11 mouse cellular contexts compared by ENCODE assay signal in the genomic region with DNA sequence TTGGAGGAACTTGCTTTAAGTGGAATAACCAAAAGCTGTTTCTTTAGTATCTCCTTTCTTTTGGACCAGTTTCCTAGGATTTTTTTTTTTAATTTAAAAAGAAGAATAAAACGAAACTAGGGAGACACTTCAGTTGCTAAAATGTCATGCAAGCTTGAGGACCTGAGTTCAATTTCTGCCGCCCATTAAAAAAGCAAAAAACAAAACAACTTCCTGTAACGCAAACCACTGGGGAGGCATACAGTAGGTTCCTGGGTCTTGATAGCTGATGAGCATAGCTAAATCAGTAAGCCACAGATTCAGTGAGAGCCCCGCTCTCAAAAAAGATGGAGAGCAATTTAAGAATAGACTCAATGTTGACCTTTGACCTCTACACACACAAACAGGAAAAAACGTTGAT. TPM values are rescaled to one million over a fixed set of nuclear protein-coding genes. Genes with fewer than 3 reads are reported as not detected.
DNase-seq lines count a peak whose midpoint lies in the region; ATAC-seq and TF ChIP-seq lines count a peak whose summit lies in the region.
"Had no signal": no experiment of that assay in that cellular context is flagged by ENCODE, and none has a peak within 500 bp of the region (broad histone marks: within the 10 kb centered on the region; RNA-seq: fewer than 3 reads in every experiment).

No protein-coding gene starts in this region.

- no peak for TF ChIP-seq POLR2A in small intestine, adult 2 months (IDR thresholded peaks at IDR 0.05; ENCODE audit: low read depth, low read length)

- no peak for TF ChIP-seq CTCF in small intestine, adult 2 months (IDR thresholded peaks at IDR 0.05; ENCODE audit: extremely low read depth, insufficient read length, insufficient replicate concordance, low read depth, low read length)

- peaks cover 26% of the 10 kb centered on the region for H3K4me1 ChIP-seq in heart, embryonic 12.5 days (replicated peaks)
- H3K4me1 ChIP-seq in megakaryocyte, embryonic 14.5 days: peaks cover 47% of the 10 kb centered on the region
- peaks cover 13% of the 10 kb centered on the region for H3K4me1 ChIP-seq in intestine, embryonic 14.5 days (replicated peaks; ENCODE audit: control insufficient read depth, insufficient read depth, low read length)
- H3K4me1 ChIP-seq in small intestine, adult 2 months (ENCODE audit: control insufficient read depth, insufficient read depth, insufficient read length, low read length): peaks cover 20% of the 10 kb centered on the region

- no peaks in the 10 kb centered on the region for H3K9me3 ChIP-seq in heart, embryonic 12.5 days (replicated peaks)
- H3K9me3 ChIP-seq in megakaryocyte, embryonic 14.5 days: no peaks in the 10 kb centered on the region
- H3K9me3 ChIP-seq in intestine, embryonic 14.5 days (ENCODE audit: control insufficient read depth, low read length): no peaks in the 10 kb centered on the region
- H3K9me3 ChIP-seq: midbrain, embryonic 13.5 days had no signal

- no peak overlapping the region for H3K4me3 ChIP-seq in heart, embryonic 12.5 days
- peak overlapping the region; percentile 91 for H3K4me3 ChIP-seq in megakaryocyte, embryonic 14.5 days (replicated peaks)
- H3K4me3 ChIP-seq in intestine, embryonic 14.5 days (ENCODE audit: low read depth, low read length): no peak overlapping the region
- 0 out of 2 replicates have a peak overlapping the region, but pooled peaks have one; percentile 42 for H3K4me3 ChIP-seq in small intestine, adult 2 months (ENCODE audit: low read depth, low read length)
- H3K4me3 ChIP-seq: midbrain, embryonic 13.5 days had no signal

- H3K27me3 ChIP-seq in heart, embryonic 12.5 days (replicated peaks): no peaks in the 10 kb centered on the region
- peaks cover 4% of the 10 kb centered on the region for H3K27me3 ChIP-seq in megakaryocyte, embryonic 14.5 days (replicated peaks)
- no peaks in the 10 kb centered on the region for H3K27me3 ChIP-seq in intestine, embryonic 14.5 days (replicated peaks; ENCODE audit: control insufficient read depth, insufficient read depth, low read length)
- no peaks in the 10 kb centered on the region for H3K27me3 ChIP-seq in small intestine, adult 2 months (ENCODE audit: control insufficient read depth, insufficient read depth, low read length)

- no peak overlapping the region for H3K9ac ChIP-seq in heart, embryonic 12.5 days
- no peak overlapping the region for H3K9ac ChIP-seq in intestine, embryonic 14.5 days (ENCODE audit: low read length)
- H3K9ac ChIP-seq: midbrain, embryonic 13.5 days had no signal

- no peak overlapping the region for H3K27ac ChIP-seq in heart, embryonic 12.5 days (ENCODE audit: poor library complexity, severe bottlenecking)
- H3K27ac ChIP-seq in intestine, embryonic 14.5 days (ENCODE audit: low read depth): peak overlapping the region; percentile 29; the same call in 1 of the 2 replicates
- 0 out of 2 replicates have a peak overlapping the region, but pooled peaks have one; percentile 54 for H3K27ac ChIP-seq in small intestine, adult 2 months (ENCODE audit: insufficient read depth, low read depth, low read length)
- H3K27ac ChIP-seq: midbrain, embryonic 13.5 days had no signal

- H3K36me3 ChIP-seq in heart, embryonic 12.5 days: 0 out of 2 replicates have a peak, but pooled peaks cover 1% of the 10 kb centered on the region
- H3K36me3 ChIP-seq in megakaryocyte, embryonic 14.5 days (replicated peaks; ENCODE audit: low read length): peaks cover 9% of the 10 kb centered on the region
- H3K36me3 ChIP-seq in intestine, embryonic 14.5 days (ENCODE audit: control insufficient read depth, insufficient read depth, low read length): peaks cover 6% of the 10 kb centered on the region; the same call in 1 of the 2 replicates
- H3K36me3 ChIP-seq in small intestine, adult 2 months (ENCODE audit: control insufficient read depth, insufficient read depth, low read length): no peaks in the 10 kb centered on the region
- H3K36me3 ChIP-seq: midbrain, embryonic 13.5 days had no signal

- 72% methylated on average over 5 of the region's 5 CpGs for WGBS in heart, embryonic 12.5 days
- 69% methylated on average over 5 of the region's 5 CpGs for WGBS in intestine, embryonic 14.5 days
- 57% methylated on average over 5 of the region's 5 CpGs for WGBS in small intestine, adult 2 months

- ATAC-seq in heart, embryonic 12.5 days (ENCODE audit: insufficient number of reproducible peaks, low FRiP score): no peak
- no peak for ATAC-seq in megakaryocyte, adult 5-6 weeks (ENCODE audit: poor library complexity, severe bottlenecking)
- ATAC-seq in intestine, embryonic 14.5 days (replicated peaks; ENCODE audit: low FRiP score, low TSS enrichment, low read depth): no peak
- no peak for ATAC-seq in megakaryocyte-erythroid progenitor cell, adult 5-6 weeks (replicated peaks; ENCODE audit: low FRiP score, low TSS enrichment, poor library complexity, severe bottlenecking)
- ATAC-seq: midbrain, embryonic 13.5 days had no signal

- peak overlapping the region; percentile 55 for H3K4me2 ChIP-seq in heart, embryonic 12.5 days
- peak overlapping the region; percentile 40 for H3K4me2 ChIP-seq in intestine, embryonic 14.5 days (ENCODE audit: low read length)

- DNase-seq in heart, postnatal 10 days: no peak
- no peak for DNase-seq in intestine, embryonic 14.5 days (ENCODE audit: low spot score)
- DNase-seq in right cerebral cortex, adult 2 months (ENCODE audit: low spot score in 2 of 2): no peak
- DNase-seq: adrenal gland, adult 2 months; kidney, adult 2 months had no signal

- intact Hi-C loops in heart, postnatal 10 days (cut with DNase I): loop anchor here (5.0 kb wide), 1 partner anchor 49 kb away; the partner anchor contains the start of gene 0610009B22Rik

RNA-seq across cellular contexts. Expression of gene Rmnd5b, which starts 2.8 kb away (rescaled TPM):
- polyA plus RNA-seq in heart, embryonic 12.5 days (2016; fragmentation: Nextera tagmentation; extraction: Ambion mirVana): 27.9 and 28.5 TPM in 2 replicates
- 10 to 100 TPM; 24.1 to 25.4 TPM for total RNA-seq in heart, postnatal 10 days (2021)
- polyA plus RNA-seq in megakaryocyte, embryonic 14.5 days (2012; ENCODE audit: insufficient read depth, low replicate concordance): 12.9 and 15.1 TPM in 2 replicates
- total RNA-seq in megakaryocyte, adult 5-6 weeks (2015): 50.8 and 63.1 TPM in 2 replicates
- 19.2 and 35.5 TPM in 2 replicates for total RNA-seq in megakaryocyte, adult 5-6 weeks (2017)
- 42.7 and 44.0 TPM in 2 replicates for polyA plus RNA-seq in intestine, embryonic 14.5 days (2014; fragmentation: Nextera tagmentation; extraction: Ambion mirVana)
- polyA plus RNA-seq in small intestine, adult 2 months (2012; rRNA removed): 36.0 and 45.9 TPM in 2 replicates
- 37.0 TPM in 2 replicates for total RNA-seq in megakaryocyte-erythroid progenitor cell, adult 5-6 weeks (2014; fragmentation: Nextera tagmentation)
- 9.5 and 17.6 TPM in 2 replicates for total RNA-seq in megakaryocyte-erythroid progenitor cell, adult 5-6 weeks (2017)

RNA-seq across cellular contexts. Expression of gene N4bp3, which starts 12.1 kb away (rescaled TPM):
- polyA plus RNA-seq in heart, embryonic 12.5 days (2016; fragmentation: Nextera tagmentation; extraction: Ambion mirVana): 7.8 and 8.4 TPM in 2 replicates
- 10 to 100 TPM; 35.0 to 40.5 TPM for total RNA-seq in heart, postnatal 10 days (2021)
- polyA plus RNA-seq in megakaryocyte, embryonic 14.5 days (2012; ENCODE audit: insufficient read depth, low replicate concordance): 2.5 and 6.0 TPM in 2 replicates
- 0.80 and 1.3 TPM in 2 replicates for total RNA-seq in megakaryocyte, adult 5-6 weeks (2015)
- 0.45 and 2.9 TPM in 2 replicates for total RNA-seq in megakaryocyte, adult 5-6 weeks (2017)
- polyA plus RNA-seq in intestine, embryonic 14.5 days (2014; fragmentation: Nextera tagmentation; extraction: Ambion mirVana): 15.3 and 17.3 TPM in 2 replicates
- polyA plus RNA-seq in small intestine, adult 2 months (2012; rRNA removed): 2.5 and 5.0 TPM in 2 replicates
- not detected in 2 replicates for total RNA-seq in megakaryocyte-erythroid progenitor cell, adult 5-6 weeks (2014; fragmentation: Nextera tagmentation)
- 0.89 and 1.1 TPM in 2 replicates for total RNA-seq in megakaryocyte-erythroid progenitor cell, adult 5-6 weeks (2017)

RNA-seq across cellular contexts. Expression of gene D930048N14Rik, which starts 12.3 kb away (rescaled TPM):
- polyA plus RNA-seq in heart, embryonic 12.5 days (2016; fragmentation: Nextera tagmentation; extraction: Ambion mirVana): 0.77 and 1.0 TPM in 2 replicates
- total RNA-seq in heart, postnatal 10 days (2021): 1 to 10 TPM; 1.4 to 2.1 TPM
- not detected in 2 replicates for polyA plus RNA-seq in megakaryocyte, embryonic 14.5 days (2012; ENCODE audit: insufficient read depth, low replicate concordance)
- 0.33 and 0.43 TPM in 2 replicates for total RNA-seq in megakaryocyte, adult 5-6 weeks (2015)
- 0.26 TPM in 1 of 2 replicates, not detected in the other for total RNA-seq in megakaryocyte, adult 5-6 weeks (2017)
- polyA plus RNA-seq in intestine, embryonic 14.5 days (2014; fragmentation: Nextera tagmentation; extraction: Ambion mirVana): 3.9 and 4.8 TPM in 2 replicates
- 2.4 and 3.1 TPM in 2 replicates for polyA plus RNA-seq in small intestine, adult 2 months (2012; rRNA removed)
- total RNA-seq in megakaryocyte-erythroid progenitor cell, adult 5-6 weeks (2014; fragmentation: Nextera tagmentation): not detected in 2 replicates
- total RNA-seq in megakaryocyte-erythroid progenitor cell, adult 5-6 weeks (2017): not detected in 2 replicates

RNA-seq across cellular contexts. Expression of gene Nhp2, which starts 19.0 kb away (rescaled TPM):
- polyA plus RNA-seq in heart, embryonic 12.5 days (2016; fragmentation: Nextera tagmentation; extraction: Ambion mirVana): 89.6 and 91.9 TPM in 2 replicates
- 10 to 100 TPM; 30.5 to 30.9 TPM for total RNA-seq in heart, postnatal 10 days (2021)
- polyA plus RNA-seq in megakaryocyte, embryonic 14.5 days (2012; ENCODE audit: insufficient read depth, low replicate concordance): 44.8 and 144 TPM in 2 replicates
- total RNA-seq in megakaryocyte, adult 5-6 weeks (2015): 45.3 and 50.5 TPM in 2 replicates
- 38.1 and 52.6 TPM in 2 replicates for total RNA-seq in megakaryocyte, adult 5-6 weeks (2017)
- polyA plus RNA-seq in intestine, embryonic 14.5 days (2014; fragmentation: Nextera tagmentation; extraction: Ambion mirVana): 221 and 226 TPM in 2 replicates
- 33.8 and 45.0 TPM in 2 replicates for polyA plus RNA-seq in small intestine, adult 2 months (2012; rRNA removed)
- total RNA-seq in megakaryocyte-erythroid progenitor cell, adult 5-6 weeks (2014; fragmentation: Nextera tagmentation): 285 and 292 TPM in 2 replicates
- 141 and 176 TPM in 2 replicates for total RNA-seq in megakaryocyte-erythroid progenitor cell, adult 5-6 weeks (2017)

RNA-seq across cellular contexts. Expression of gene Hnrnpab, which starts 31.9 kb away (rescaled TPM):
- 428 and 457 TPM in 2 replicates for polyA plus RNA-seq in heart, embryonic 12.5 days (2016; fragmentation: Nextera tagmentation; extraction: Ambion mirVana)
- total RNA-seq in heart, postnatal 10 days (2021): 100 to 1,000 TPM; 237 to 257 TPM
- 373 and 587 TPM in 2 replicates for polyA plus RNA-seq in megakaryocyte, embryonic 14.5 days (2012; ENCODE audit: insufficient read depth, low replicate concordance)
- total RNA-seq in megakaryocyte, adult 5-6 weeks (2015): 319 and 341 TPM in 2 replicates
- 548 and 571 TPM in 2 replicates for total RNA-seq in megakaryocyte, adult 5-6 weeks (2017)
- polyA plus RNA-seq in intestine, embryonic 14.5 days (2014; fragmentation: Nextera tagmentation; extraction: Ambion mirVana): 494 and 527 TPM in 2 replicates
- 276 and 428 TPM in 2 replicates for polyA plus RNA-seq in small intestine, adult 2 months (2012; rRNA removed)
- total RNA-seq in megakaryocyte-erythroid progenitor cell, adult 5-6 weeks (2014; fragmentation: Nextera tagmentation): 644 and 702 TPM in 2 replicates
- 1,394 and 1,753 TPM in 2 replicates for total RNA-seq in megakaryocyte-erythroid progenitor cell, adult 5-6 weeks (2017)

Comparison
In these comparisons a context has a peak if more than half of its experiments do, and no peak if none do; other contexts are left out.
1. H3K4me3 ChIP-seq: peak in megakaryocyte, embryonic 14.5 days (single experiment) and small intestine, adult 2 months (single experiment); none in heart, embryonic 12.5 days (single experiment) and intestine, embryonic 14.5 days (single experiment).